Mouse (Mus musculus) heart, adult 2 months (tissue): ENCODE data around the gene Plch2.

ENCODE experiments used
- CTCF ChIP-seq: fragments of 200-600 bp; IDR thresholded peaks from 2 replicates; pipeline ENCODE4 v1.8.1; 2022; ENCODE audit warnings: antibody characterized with exemption, mild to moderate bottlenecking, moderate library complexity
- EP300 ChIP-seq: fragments of 200-500 bp; IDR thresholded peaks from 2 replicates; pipeline ENCODE4 v1.6.1; 2011; ENCODE audit warnings: low read depth, low read length, control low read depth; ENCODE audit not compliant: insufficient read depth

DNA sequence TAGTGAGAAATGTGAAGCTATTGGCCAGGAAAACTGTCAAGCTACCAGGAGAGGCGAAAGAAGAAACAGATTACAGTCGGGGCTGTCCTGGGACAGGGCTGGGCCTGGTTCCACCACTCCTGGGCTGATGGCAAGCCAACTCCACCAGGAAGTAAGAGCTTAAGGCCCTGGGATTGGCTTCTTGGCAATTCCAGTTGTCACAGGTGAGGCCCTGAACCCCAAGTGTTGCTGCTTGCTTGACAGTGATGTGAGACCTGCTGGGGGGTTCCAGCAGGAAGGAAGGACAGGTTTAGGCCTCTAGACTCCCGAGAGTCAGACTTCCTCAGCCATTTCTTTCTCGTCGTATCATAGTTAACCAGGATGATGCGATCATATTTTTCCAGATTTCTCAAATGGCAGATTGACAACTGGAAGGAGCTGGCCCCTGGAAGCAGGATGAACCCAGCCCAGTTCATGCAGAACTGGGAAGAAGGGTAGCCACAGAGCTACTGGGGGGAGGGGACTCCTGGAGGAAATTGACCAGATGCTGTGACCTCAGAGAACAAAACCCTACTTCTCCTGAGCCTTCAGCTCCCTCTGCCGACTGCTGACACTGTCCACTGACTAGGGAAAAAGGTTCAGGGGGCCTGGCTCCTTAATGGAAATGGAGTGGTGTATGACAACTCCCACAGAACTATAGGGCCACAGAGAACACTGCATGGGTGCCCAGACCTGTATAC is 37.0 kb upstream of the Plch2 start:
- TF ChIP-seq CTCF (no peak), EP300 (no peak)
